Mouse (Mus musculus) olfactory bulb, adult 2 months (tissue): ENCODE measurements around the gene Pcx.

Source experiments
- CTCF ChIP-seq: fragments of 200-500 bp; IDR thresholded peaks from 2 replicates; pipeline ENCODE4 v1.5.1; 2012; ENCODE audit warnings: low read depth, mild to moderate bottlenecking, low read length, moderate library complexity; ENCODE audit not compliant: insufficient read depth
- POLR2A ChIP-seq: fragments of 200-500 bp; IDR thresholded peaks from 2 replicates; pipeline ENCODE4 v1.6.1; 2012; ENCODE audit warnings: mild to moderate bottlenecking, low read depth, low read length, moderate library complexity; ENCODE audit not compliant: insufficient read depth

GRCm38 (mm10) chr19:4515746-4516145 lies 5.5 kb downstream of the Pcx start:
- no peak for TF ChIP-seq POLR2A
- TF ChIP-seq CTCF: no peak
